ENCODE assay signal across 11 mouse cellular contexts in genomic region chr6:127735130-127735981, GRCm38 (mm10). TPM values are rescaled to one million over a fixed set of nuclear protein-coding genes. Genes with fewer than 3 reads are reported as not detected.
DNase-seq lines count a peak whose midpoint lies in the region; ATAC-seq lines count a peak whose summit lies in the region.
"Had no signal": no experiment of that assay in that cellular context is flagged by ENCODE, and none has a peak within 500 bp of the region (broad histone marks: within the 10 kb centered on the region; RNA-seq: fewer than 3 reads in every experiment).

No protein-coding gene starts in this region.

- peaks cover 16% of the 10 kb centered on the region for H3K4me1 ChIP-seq in heart, embryonic 16.5 days (ENCODE audit: control insufficient read depth, insufficient read depth, low read length)
- peaks cover 11% of the 10 kb centered on the region; the same call in 1 of the 2 replicates for H3K4me1 ChIP-seq in forebrain, embryonic 15.5 days
- H3K4me1 ChIP-seq in hindbrain, embryonic 15.5 days (replicated peaks): peaks cover 24% of the 10 kb centered on the region
- H3K4me1 ChIP-seq in midbrain, embryonic 15.5 days: peaks cover 20% of the 10 kb centered on the region

- DNase-seq in heart, adult 18-20 months: no peak
- no peak for DNase-seq in thymus, postnatal 25 days
- no peak for DNase-seq in cerebellum, adult 11-12 months
- DNase-seq: cerebellum, postnatal 10 days had no signal

- H3K9ac ChIP-seq in heart, embryonic 16.5 days (ENCODE audit: low read length): no peak overlapping the region
- H3K9ac ChIP-seq in forebrain, embryonic 15.5 days (replicated peaks): no peak overlapping the region
- no peak overlapping the region for H3K9ac ChIP-seq in hindbrain, embryonic 15.5 days
- no peak overlapping the region for H3K9ac ChIP-seq in midbrain, embryonic 15.5 days

- 41% methylated on average over 13 of the region's 13 CpGs for WGBS in heart, embryonic 16.5 days
- WGBS in forebrain, embryonic 15.5 days: 55% methylated on average over 13 of the region's 13 CpGs
- 26% methylated on average over 13 of the region's 13 CpGs for WGBS in hindbrain, embryonic 15.5 days
- WGBS in midbrain, embryonic 15.5 days: 34% methylated on average over 13 of the region's 13 CpGs

- no peaks in the 10 kb centered on the region for H3K9me3 ChIP-seq in heart, embryonic 16.5 days (replicated peaks; ENCODE audit: control insufficient read depth, low read length)
- H3K9me3 ChIP-seq in forebrain, embryonic 15.5 days: no peaks in the 10 kb centered on the region
- H3K9me3 ChIP-seq in hindbrain, embryonic 15.5 days: no peaks in the 10 kb centered on the region
- no peaks in the 10 kb centered on the region for H3K9me3 ChIP-seq in midbrain, embryonic 15.5 days

- H3K27me3 ChIP-seq in heart, embryonic 16.5 days (ENCODE audit: control insufficient read depth, insufficient read depth, low read length): no peaks in the 10 kb centered on the region
- no peaks in the 10 kb centered on the region for H3K27me3 ChIP-seq in forebrain, embryonic 15.5 days
- H3K27me3 ChIP-seq in hindbrain, embryonic 15.5 days: no peaks in the 10 kb centered on the region
- H3K27me3 ChIP-seq in midbrain, embryonic 15.5 days (replicated peaks): no peaks in the 10 kb centered on the region

- H3K4me2 ChIP-seq in heart, embryonic 16.5 days (ENCODE audit: low read depth, low read length): no peak overlapping the region
- no peak overlapping the region for H3K4me2 ChIP-seq in forebrain, embryonic 15.5 days (replicated peaks)
- no peak overlapping the region for H3K4me2 ChIP-seq in hindbrain, embryonic 15.5 days
- H3K4me2 ChIP-seq in midbrain, embryonic 15.5 days: no peak overlapping the region

- H3K4me3 ChIP-seq in heart, embryonic 16.5 days (ENCODE audit: low read length): no peak overlapping the region
- no peak overlapping the region for H3K4me3 ChIP-seq in forebrain, embryonic 15.5 days
- H3K4me3 ChIP-seq in hindbrain, embryonic 15.5 days: no peak overlapping the region
- H3K4me3 ChIP-seq in midbrain, embryonic 15.5 days: no peak overlapping the region
- H3K4me3 ChIP-seq: layer of hippocampus, adult 2 months had no signal

- peak; percentile 45; the same call in 1 of the 2 replicates for ATAC-seq in heart, embryonic 16.5 days (replicated peaks; ENCODE audit: extremely low read depth, insufficient read depth, low FRiP score)
- ATAC-seq in forebrain, embryonic 15.5 days (replicated peaks): peak; percentile 53
- peak; percentile 84 for ATAC-seq in hindbrain, embryonic 15.5 days (ENCODE audit: low FRiP score, low read depth)
- ATAC-seq in midbrain, embryonic 15.5 days (replicated peaks): peak; percentile 83
- no peak for ATAC-seq in megakaryocyte-erythroid progenitor cell, adult 5-6 weeks (replicated peaks; ENCODE audit: low FRiP score, low TSS enrichment, poor library complexity, severe bottlenecking)

- H3K27ac ChIP-seq in heart, embryonic 16.5 days (ENCODE audit: low read length): no peak overlapping the region
- no peak overlapping the region for H3K27ac ChIP-seq in forebrain, embryonic 15.5 days (replicated peaks)
- H3K27ac ChIP-seq in hindbrain, embryonic 15.5 days (replicated peaks): peak overlapping the region; percentile 71
- H3K27ac ChIP-seq in midbrain, embryonic 15.5 days: peak overlapping the region; percentile 63
- H3K27ac ChIP-seq: layer of hippocampus, adult 2 months had no signal

- H3K36me3 ChIP-seq in heart, embryonic 16.5 days (ENCODE audit: control insufficient read depth, insufficient read depth): no peaks in the 10 kb centered on the region
- no peaks in the 10 kb centered on the region for H3K36me3 ChIP-seq in forebrain, embryonic 15.5 days
- no peaks in the 10 kb centered on the region for H3K36me3 ChIP-seq in hindbrain, embryonic 15.5 days
- no peaks in the 10 kb centered on the region for H3K36me3 ChIP-seq in midbrain, embryonic 15.5 days (replicated peaks)

RNA-seq across cellular contexts. Expression of gene Prmt8, which starts 33.9 kb away (rescaled TPM):
- 0.07 TPM in 1 of 2 replicates, not detected in the other for polyA plus RNA-seq in heart, embryonic 16.5 days (2015; fragmentation: Nextera tagmentation; extraction: Ambion mirVana)
- not detected for total RNA-seq in heart, adult 18-20 months (2021)
- polyA plus RNA-seq in forebrain, embryonic 15.5 days (2015; fragmentation: Nextera tagmentation; extraction: Ambion mirVana): 26.1 and 26.8 TPM in 2 replicates
- 33.8 and 34.4 TPM in 2 replicates for polyA plus RNA-seq in hindbrain, embryonic 15.5 days (2015; fragmentation: Nextera tagmentation; extraction: Ambion mirVana)
- 28.3 and 30.7 TPM in 2 replicates for polyA plus RNA-seq in midbrain, embryonic 15.5 days (2015; fragmentation: Nextera tagmentation; extraction: Ambion mirVana)
- total RNA-seq in megakaryocyte-erythroid progenitor cell, adult 5-6 weeks (2014; fragmentation: Nextera tagmentation): not detected in 2 replicates
- not detected in 2 replicates for total RNA-seq in megakaryocyte-erythroid progenitor cell, adult 5-6 weeks (2017)
- total RNA-seq: heart, postnatal 14 days had no signal

Comparison
In these comparisons a context has a peak if more than half of its experiments do, and no peak if none do; other contexts are left out.
1. H3K27ac ChIP-seq: peak in hindbrain, embryonic 15.5 days (single experiment) and midbrain, embryonic 15.5 days (single experiment); none in heart, embryonic 16.5 days (single experiment) and forebrain, embryonic 15.5 days (single experiment).
2. RNA of gene Prmt8, which starts 33.9 kb away (polyA plus RNA-seq): 33.8 to 34.4 TPM in hindbrain, embryonic 15.5 days, 28.3 to 30.7 TPM in midbrain, embryonic 15.5 days and 26.1 to 26.8 TPM in forebrain, embryonic 15.5 days; 0.07 TPM in heart, embryonic 16.5 days; every median in the first group is over 10 times any median in the second.